Mouse (Mus musculus) hindbrain, embryonic 14.5 days (tissue): ENCODE measurements around the gene Cdhr1. TPM values are rescaled to one million over a fixed set of nuclear protein-coding genes. Genes with fewer than 3 reads are reported as not detected.
A peak's percentile ranks its signal among the peaks of the same experiment; 100 is the strongest.

Experiments used
- ATAC-seq: fragments of 200-750 bp; cut with Nextera tagmentation; 2 replicates; pipeline ENCODE4 v1.8.0; 2017; ENCODE audit warnings: moderate number of reproducible peaks, mild to moderate bottlenecking, moderate TSS enrichment, moderate library complexity; ENCODE audit not compliant: low FRiP score
- DNase-seq: peaks from one replicate; pipeline ENCODE4 v3.0.0-alpha.2; 2015; ENCODE audit warnings: low spot score
- H3K27ac ChIP-seq: fragments of 300-500 bp; sonication (generic); 2 replicates; pipeline ENCODE4 v1.5.1; 2014; ENCODE audit warnings: mild to moderate bottlenecking, moderate library complexity
- H3K27me3 ChIP-seq: fragments of 300-500 bp; sonication (generic); 2 replicates; pipeline ENCODE4 v1.6.1; 2014; ENCODE audit warnings: mild to moderate bottlenecking, low read length, mixed read lengths; ENCODE audit not compliant: control insufficient read depth, insufficient read depth
- H3K36me3 ChIP-seq: fragments of 300-500 bp; sonication (generic); replicated peaks from 2 replicates; pipeline ENCODE4 v1.6.1; 2014; ENCODE audit not compliant: control insufficient read depth, insufficient read depth
- H3K4me1 ChIP-seq: fragments of 300-500 bp; sonication (generic); replicated peaks from 2 replicates; pipeline ENCODE4 v1.6.1; 2014; ENCODE audit warnings: antibody characterized with exemption, low read length, mixed read lengths; ENCODE audit not compliant: control insufficient read depth, insufficient read depth
- H3K4me2 ChIP-seq: fragments of 300-500 bp; sonication (generic); replicated peaks from 2 replicates; pipeline ENCODE4 v1.6.1; 2014; ENCODE audit warnings: mild to moderate bottlenecking, moderate library complexity
- H3K4me3 ChIP-seq: fragments of 300-500 bp; sonication (generic); replicated peaks from 2 replicates; pipeline ENCODE4 v1.5.1; 2014; ENCODE audit warnings: mild to moderate bottlenecking, low read length
- H3K9ac ChIP-seq: fragments of 300-500 bp; sonication (generic); 2 replicates; pipeline ENCODE4 v1.6.1; 2014
- H3K9me3 ChIP-seq: fragments of 300-500 bp; sonication (generic); 2 replicates; pipeline ENCODE4 v1.6.1; 2016; ENCODE audit warnings: low read length; ENCODE audit not compliant: control insufficient read depth
- WGBS: fragments of 180-500 bp; shearing (Covaris S2); extraction: QIAGEN DNeasy Blood & Tissue Kit; methylation state at CpG from one replicate; pipeline ENCODE4 v1.1.7; 2014; 5-methylcytosine and 5-hydroxymethylcytosine counted together
- polyA plus RNA-seq: library from polyadenylated mRNA; unstranded; fragments of >200 nt; fragmentation: Nextera tagmentation; extraction: Ambion mirVana; gene quantifications from 2 replicates; pipeline ENCODE4 v1.2.1, GENCODE M21; 2014

The Cdhr1 gene
- polyA plus RNA-seq, 1 experiment from 2014 or later = 2.7 TPM

- no peak overlapping the region for H3K9ac ChIP-seq
- WGBS = 23% methylated on average over 7 of the region's 7 CpGs
- H3K4me2 ChIP-seq = no peak overlapping the region
- H3K4me3 ChIP-seq = no peak overlapping the region
- H3K9me3 ChIP-seq = no peaks in the 10 kb centered on the region
- no peaks in the 10 kb centered on the region for H3K4me1 ChIP-seq
- DNase-seq (peak; percentile 90), ATAC-seq (peak; percentile 57)
- no peaks in the 10 kb centered on the region for H3K27me3 ChIP-seq
- H3K36me3 ChIP-seq = no peaks in the 10 kb centered on the region
- H3K27ac ChIP-seq = no peak overlapping the region
Measured at GRCm38 (mm10) chr14:37033241-37033640, 64.9 kb downstream of the Cdhr1 start.

- Histone ChIP-seq H3K4me2 (no peak overlapping the region), H3K27ac (no peak overlapping the region; the same call in 1 of the 2 replicates), H3K36me3 (no peaks in the 10 kb centered on the region), H3K9me3 (no peaks in the 10 kb centered on the region), H3K27me3 (no peaks in the 10 kb centered on the region), H3K4me3 (no peak overlapping the region), H3K4me1 (no peaks in the 10 kb centered on the region), H3K9ac (no peak overlapping the region)
- 55% methylated on average over 11 of the region's 11 CpGs for WGBS
- DNase-seq (peak; percentile 68), ATAC-seq (peak; percentile 79)
Measured at GRCm38 (mm10) chr14:37032481-37033104, 65.6 kb downstream of the Cdhr1 start.

- Histone ChIP-seq H3K27ac (no peak overlapping the region), H3K9me3 (no peaks in the 10 kb centered on the region), H3K4me1 (no peaks in the 10 kb centered on the region), H3K4me2 (no peak overlapping the region), H3K27me3 (no peaks in the 10 kb centered on the region), H3K9ac (no peak overlapping the region), H3K4me3 (no peak overlapping the region), H3K36me3 (no peaks in the 10 kb centered on the region)
- WGBS = 85% methylated on average over 3 of the region's 3 CpGs
- no peak for ATAC-seq
- no peak for DNase-seq
Measured at GRCm38 (mm10) chr14:37028555-37028954, 69.6 kb downstream of the Cdhr1 start.

- no peaks in the 10 kb centered on the region for H3K36me3 ChIP-seq
- no peaks in the 10 kb centered on the region for H3K4me1 ChIP-seq
- ATAC-seq = no peak
- no peak overlapping the region for H3K27ac ChIP-seq
- no peaks in the 10 kb centered on the region for H3K9me3 ChIP-seq
- no peak overlapping the region for H3K4me2 ChIP-seq
- 96% methylated on average over 3 of the region's 3 CpGs for WGBS
- no peak overlapping the region for H3K4me3 ChIP-seq
- no peak for DNase-seq
- no peaks in the 10 kb centered on the region for H3K27me3 ChIP-seq
- H3K9ac ChIP-seq = no peak overlapping the region
Measured at GRCm38 (mm10) chr14:37027951-37028350, 70.2 kb downstream of the Cdhr1 start.

Other genes starting within 250 kb of the Cdhr1 start
- 84.4 and 96.1 TPM in 2 replicates for gene Ccser2, start 129.6 kb downstream of the Cdhr1 start, polyA plus RNA-seq
- gene Rgr, start 49.4 kb downstream of the Cdhr1 start, polyA plus RNA-seq = 0.26 TPM in 1 of 2 replicates, not detected in the other
- not detected in 2 replicates for gene Lrit1, start 43.5 kb downstream of the Cdhr1 start, polyA plus RNA-seq
- gene Lrit2, start 30.4 kb downstream of the Cdhr1 start, polyA plus RNA-seq = not detected in 2 replicates
- gene 2610528A11Rik, start 15.7 kb upstream of the Cdhr1 start, polyA plus RNA-seq = 0.39 TPM in 1 of 2 replicates, not detected in the other
- 213 and 232 TPM in 2 replicates for gene Ghitm, start 36.9 kb upstream of the Cdhr1 start, polyA plus RNA-seq